Mouse (Mus musculus): ENCODE measurements around the gene Ston1. TPM values are rescaled to one million over a fixed set of nuclear protein-coding genes. Genes with fewer than 3 reads are reported as not detected.
A peak's percentile ranks its signal among the peaks of the same experiment; 100 is the strongest.

Gene Ston1
- not detected in 2 replicates for total RNA-seq (2017)

- no peak for ATAC-seq (replicated peaks in 1 of 2; ENCODE audit: insufficient read depth in 1 of 2, low FRiP score in 2 of 2, low TSS enrichment in 1 of 2, low read depth in 1 of 2, poor library complexity in 2 of 2, severe bottlenecking in 2 of 2)
These were observed at the start of gene Ston1 for GRCm38 (mm10) chr17:88597222-88598055. Gene Ston1, plus strand, starts transcription at chr17:88597684.

GRCm38 (mm10) chr17:88549411-88550191 lies 47.9 kb upstream of the Ston1 start:
- ATAC-seq (replicated peaks in 1 of 2; ENCODE audit: insufficient read depth in 1 of 2, low FRiP score in 2 of 2, low TSS enrichment in 1 of 2, low read depth in 1 of 2, poor library complexity in 2 of 2, severe bottlenecking in 2 of 2) = no peak

- no peak for ATAC-seq (replicated peaks in 1 of 2; ENCODE audit: insufficient read depth in 1 of 2, low FRiP score in 2 of 2, low TSS enrichment in 1 of 2, low read depth in 1 of 2, poor library complexity in 2 of 2, severe bottlenecking in 2 of 2)
These were observed 47.1 kb upstream of the Ston1 start for GRCm38 (mm10) chr17:88550351-88550750.

GRCm38 (mm10) chr17:88550981-88551940 lies 46.2 kb upstream of the Ston1 start:
- peak; percentile 44; a peak in 3 of 4 replicates for ATAC-seq (replicated peaks in 1 of 2; ENCODE audit: insufficient read depth in 1 of 2, low FRiP score in 2 of 2, low TSS enrichment in 1 of 2, low read depth in 1 of 2, poor library complexity in 2 of 2, severe bottlenecking in 2 of 2)

- no peak for ATAC-seq (replicated peaks in 1 of 2; ENCODE audit: insufficient read depth in 1 of 2, low FRiP score in 2 of 2, low TSS enrichment in 1 of 2, low read depth in 1 of 2, poor library complexity in 2 of 2, severe bottlenecking in 2 of 2)
These were observed 44.9 kb upstream of the Ston1 start for GRCm38 (mm10) chr17:88552556-88552955.

- no peak for ATAC-seq (replicated peaks in 1 of 2; ENCODE audit: insufficient read depth in 1 of 2, low FRiP score in 2 of 2, low TSS enrichment in 1 of 2, low read depth in 1 of 2, poor library complexity in 2 of 2, severe bottlenecking in 2 of 2)
These were observed 44.5 kb upstream of the Ston1 start for GRCm38 (mm10) chr17:88553001-88553449.

- no peak for ATAC-seq (replicated peaks in 1 of 2; ENCODE audit: insufficient read depth in 1 of 2, low FRiP score in 2 of 2, low TSS enrichment in 1 of 2, low read depth in 1 of 2, poor library complexity in 2 of 2, severe bottlenecking in 2 of 2)
These were observed 43.9 kb upstream of the Ston1 start for GRCm38 (mm10) chr17:88553473-88554087.

GRCm38 (mm10) chr17:88556176-88556575 lies 41.3 kb upstream of the Ston1 start:
- no peak for ATAC-seq (replicated peaks in 1 of 2; ENCODE audit: insufficient read depth in 1 of 2, low FRiP score in 2 of 2, low TSS enrichment in 1 of 2, low read depth in 1 of 2, poor library complexity in 2 of 2, severe bottlenecking in 2 of 2)

- no peak for ATAC-seq (replicated peaks in 1 of 2; ENCODE audit: insufficient read depth in 1 of 2, low FRiP score in 2 of 2, low TSS enrichment in 1 of 2, low read depth in 1 of 2, poor library complexity in 2 of 2, severe bottlenecking in 2 of 2)
These were observed 40.8 kb upstream of the Ston1 start for GRCm38 (mm10) chr17:88556688-88557087.

GRCm38 (mm10) chr17:88558168-88558842 lies 39.2 kb upstream of the Ston1 start:
- ATAC-seq (replicated peaks in 1 of 2; ENCODE audit: insufficient read depth in 1 of 2, low FRiP score in 2 of 2, low TSS enrichment in 1 of 2, low read depth in 1 of 2, poor library complexity in 2 of 2, severe bottlenecking in 2 of 2) = no peak

GRCm38 (mm10) chr17:88563611-88564010 lies 33.9 kb upstream of the Ston1 start:
- no peak for ATAC-seq (replicated peaks in 1 of 2; ENCODE audit: insufficient read depth in 1 of 2, low FRiP score in 2 of 2, low TSS enrichment in 1 of 2, low read depth in 1 of 2, poor library complexity in 2 of 2, severe bottlenecking in 2 of 2)

- ATAC-seq (replicated peaks in 1 of 2; ENCODE audit: insufficient read depth in 1 of 2, low FRiP score in 2 of 2, low TSS enrichment in 1 of 2, low read depth in 1 of 2, poor library complexity in 2 of 2, severe bottlenecking in 2 of 2) = no peak
These were observed 27.5 kb upstream of the Ston1 start for GRCm38 (mm10) chr17:88569807-88570540.

GRCm38 (mm10) chr17:88570784-88571183 lies 26.7 kb upstream of the Ston1 start:
- ATAC-seq (replicated peaks in 1 of 2; ENCODE audit: insufficient read depth in 1 of 2, low FRiP score in 2 of 2, low TSS enrichment in 1 of 2, low read depth in 1 of 2, poor library complexity in 2 of 2, severe bottlenecking in 2 of 2) = no peak

- ATAC-seq (replicated peaks in 1 of 2; ENCODE audit: insufficient read depth in 1 of 2, low FRiP score in 2 of 2, low TSS enrichment in 1 of 2, low read depth in 1 of 2, poor library complexity in 2 of 2, severe bottlenecking in 2 of 2) = no peak
These were observed 22.7 kb upstream of the Ston1 start for GRCm38 (mm10) chr17:88574811-88575210.

GRCm38 (mm10) chr17:88578522-88579242 lies 18.8 kb upstream of the Ston1 start:
- no peak for ATAC-seq (replicated peaks in 1 of 2; ENCODE audit: insufficient read depth in 1 of 2, low FRiP score in 2 of 2, low TSS enrichment in 1 of 2, low read depth in 1 of 2, poor library complexity in 2 of 2, severe bottlenecking in 2 of 2)
